Mouse (Mus musculus) gastrocnemius, adult 8-10 months (tissue): ENCODE measurements at regions not wholly inside any gene's neighbourhood (a gene's known extent, or its start where the extent isn't known, plus 50 kb on each side); places are given as distances from the start of the nearest gene placed in this dataset.
"Not testable (repeated sequence)": the region's sequence is repeated elsewhere in the genome, so short reads cannot be mapped to it uniquely, and the experiment has no call there.

Source experiments
- DNase-seq, 2 experiments: peaks; one replicate each; pipeline ENCODE4 v3.0.0; 2022; ENCODE audit warnings: low spot score in 2 of 2

GRCm38 (mm10) chr1:47306961-47307360 is 414.3 kb upstream of the Slc39a10 start:
- no peak for DNase-seq

GRCm38 (mm10) chr1:47299311-47299710 is 406.7 kb upstream of the Slc39a10 start:
- no peak for DNase-seq

- no peak for DNase-seq
These were observed 393.0 kb upstream of the Slc39a10 start for GRCm38 (mm10) chr1:47285639-47286038.

- no peak for DNase-seq
These were observed 385.8 kb upstream of the Slc39a10 start for GRCm38 (mm10) chr1:47278321-47279020.

GRCm38 (mm10) chr1:47277839-47278238 is 385.2 kb upstream of the Slc39a10 start:
- no peak for DNase-seq

GRCm38 (mm10) chr1:47272131-47272530 is 379.5 kb upstream of the Slc39a10 start:
- no peak for DNase-seq

GRCm38 (mm10) chr1:47263611-47264010 is 371.0 kb upstream of the Slc39a10 start:
- no peak for DNase-seq

- no peak for DNase-seq
These were observed 369.0 kb upstream of the Slc39a10 start for GRCm38 (mm10) chr1:47261505-47262130.

- not testable (repeated sequence) for DNase-seq
These were observed 358.1 kb upstream of the Slc39a10 start for GRCm38 (mm10) chr1:47250706-47251105.

GRCm38 (mm10) chr1:47217088-47217487 is 324.4 kb upstream of the Slc39a10 start:
- DNase-seq, result no peak

GRCm38 (mm10) chr1:47216419-47217002 is 323.9 kb upstream of the Slc39a10 start:
- DNase-seq, result no peak

- DNase-seq, result no peak
These were observed 320.8 kb upstream of the Slc39a10 start for GRCm38 (mm10) chr1:47213476-47213875.

GRCm38 (mm10) chr1:47193001-47193400 is 300.3 kb upstream of the Slc39a10 start:
- DNase-seq, result no peak

- DNase-seq, result no peak
These were observed 271.8 kb upstream of the Slc39a10 start for GRCm38 (mm10) chr1:47164417-47164816.

GRCm38 (mm10) chr1:47163808-47164410 is 271.3 kb upstream of the Slc39a10 start:
- no peak for DNase-seq

- not testable (repeated sequence) for DNase-seq
These were observed 237.4 kb upstream of the Slc39a10 start for GRCm38 (mm10) chr1:47130031-47130430.

- no peak for DNase-seq
These were observed 227.0 kb upstream of the Slc39a10 start for GRCm38 (mm10) chr1:47119636-47120035.

- DNase-seq, result not testable (repeated sequence)
These were observed 224.0 kb upstream of the Slc39a10 start for GRCm38 (mm10) chr1:47116681-47117080.

GRCm38 (mm10) chr1:47112494-47112893 is 219.8 kb upstream of the Slc39a10 start:
- no peak for DNase-seq

- no peak for DNase-seq
These were observed 211.4 kb upstream of the Slc39a10 start for GRCm38 (mm10) chr1:47104055-47104454.

GRCm38 (mm10) chr1:47103321-47103988 is 210.8 kb upstream of the Slc39a10 start:
- DNase-seq, result no peak
